Mouse (Mus musculus): ENCODE data around the gene Ift140. TPM values are rescaled to one million over a fixed set of nuclear protein-coding genes. Genes with fewer than 3 reads are reported as not detected.

The Ift140 gene
- 15.7 and 18.6 TPM in 2 replicates for polyA plus RNA-seq (2015; fragmentation: Nextera tagmentation; extraction: Ambion mirVana)

GRCm38 (mm10) chr17:25015655-25016291 is at the start of gene Ift140, which contains the start of gene Cramp1l:
Ift140 (plus strand) TSS chr17:25016085.
Cramp1l (minus strand) TSS chr17:25015788.
- peaks cover 36% of the 10 kb centered on the region for H3K4me1 ChIP-seq
- peak within 1 kb of the TSS; percentile 89 for H3K9ac ChIP-seq (replicated peaks)
- no peaks in the 10 kb centered on the region for H3K27me3 ChIP-seq (replicated peaks)
- H3K9me3 ChIP-seq (replicated peaks), result no peaks in the 10 kb centered on the region
- peak within 1 kb of the TSS; percentile 81 for H3K27ac ChIP-seq (replicated peaks)
- peak; percentile 99 for ATAC-seq (ENCODE audit: low FRiP score)
- peak within 1 kb of the TSS; percentile 99 for H3K4me2 ChIP-seq
- WGBS, result under 1% methylated on average over 61 of the region's 62 CpGs
- peaks cover 24% of the 10 kb centered on the region for H3K36me3 ChIP-seq
- peak within 1 kb of the TSS; percentile 86 for H3K4me3 ChIP-seq (replicated peaks)

- no peak overlapping the region for H3K4me2 ChIP-seq
- 95% methylated on average over 6 of the region's 6 CpGs for WGBS
Observed at GRCm38 (mm10) chr17:24987221-24987620, 28.7 kb upstream of the Ift140 start.

GRCm38 (mm10) chr17:24994721-24995120 is 21.2 kb upstream of the Ift140 start:
- no peak overlapping the region for H3K4me2 ChIP-seq
- H3K36me3 ChIP-seq, result peaks cover 89% of the 10 kb centered on the region
- H3K9ac ChIP-seq (replicated peaks), result no peak overlapping the region
- H3K27ac ChIP-seq (replicated peaks), result no peak overlapping the region
- no peak overlapping the region for H3K4me3 ChIP-seq (replicated peaks)
- WGBS, result 94% methylated on average over 6 of the region's 6 CpGs
- no peaks in the 10 kb centered on the region for H3K9me3 ChIP-seq (replicated peaks)
- no peaks in the 10 kb centered on the region for H3K4me1 ChIP-seq
- ATAC-seq (ENCODE audit: low FRiP score), result no peak
- no peaks in the 10 kb centered on the region for H3K27me3 ChIP-seq (replicated peaks)

More at GRCm38 (mm10) chr17:24987221-24987620, 28.7 kb upstream of the Ift140 start:
- Histone ChIP-seq H3K36me3 (peaks cover 84% of the 10 kb centered on the region), H3K4me1 (no peaks in the 10 kb centered on the region), H3K27ac (replicated peaks) (no peak overlapping the region), H3K27me3 (replicated peaks) (no peaks in the 10 kb centered on the region), H3K9me3 (replicated peaks) (no peaks in the 10 kb centered on the region), H3K9ac (replicated peaks) (no peak overlapping the region), H3K4me3 (replicated peaks) (no peak overlapping the region)
- no peak for ATAC-seq (ENCODE audit: low FRiP score)

GRCm38 (mm10) chr17:25005102-25005501 is 10.8 kb upstream of the Ift140 start:
- H3K9me3 ChIP-seq (replicated peaks), result no peaks in the 10 kb centered on the region
- no peaks in the 10 kb centered on the region for H3K4me1 ChIP-seq
- no peak overlapping the region for H3K9ac ChIP-seq (replicated peaks)
- peaks cover 30% of the 10 kb centered on the region for H3K36me3 ChIP-seq
- H3K4me2 ChIP-seq, result no peak overlapping the region
- H3K4me3 ChIP-seq (replicated peaks), result no peak overlapping the region
- H3K27me3 ChIP-seq (replicated peaks), result no peaks in the 10 kb centered on the region
- H3K27ac ChIP-seq (replicated peaks), result no peak overlapping the region
- no peak for ATAC-seq (ENCODE audit: low FRiP score)
- 97% methylated on average over 3 of the region's 3 CpGs for WGBS

- Histone ChIP-seq H3K4me3 (replicated peaks) (no peak overlapping the region), H3K27ac (replicated peaks) (no peak overlapping the region), H3K36me3 (peaks cover 41% of the 10 kb centered on the region), H3K4me1 (peaks cover under 1% of the 10 kb centered on the region; the same call in 1 of the 2 replicates), H3K27me3 (replicated peaks) (no peaks in the 10 kb centered on the region), H3K9me3 (replicated peaks) (no peaks in the 10 kb centered on the region), H3K9ac (replicated peaks) (no peak overlapping the region), H3K4me2 (no peak overlapping the region)
- no peak for ATAC-seq (ENCODE audit: low FRiP score)
Observed at GRCm38 (mm10) chr17:25007480-25007879, 8.4 kb upstream of the Ift140 start.

- H3K27me3 ChIP-seq (replicated peaks), result no peaks in the 10 kb centered on the region
- H3K27ac ChIP-seq (replicated peaks), result peak overlapping the region; percentile 68
- no peak for ATAC-seq (ENCODE audit: low FRiP score)
- peaks cover 36% of the 10 kb centered on the region for H3K4me1 ChIP-seq
- peak overlapping the region; percentile 99 for H3K4me2 ChIP-seq
- H3K9me3 ChIP-seq (replicated peaks), result no peaks in the 10 kb centered on the region
- peak overlapping the region; percentile 86 for H3K4me3 ChIP-seq (replicated peaks)
- under 1% methylated on average over 72 of the region's 81 CpGs for WGBS
- H3K9ac ChIP-seq (replicated peaks), result peak overlapping the region; percentile 89
- H3K36me3 ChIP-seq, result peaks cover 25% of the 10 kb centered on the region
Observed at GRCm38 (mm10) chr17:25013606-25014501, 2.0 kb upstream of the Ift140 start.

GRCm38 (mm10) chr17:25014841-25015570 is 879 bp upstream of the Ift140 start:
- ATAC-seq (ENCODE audit: low FRiP score), result no peak
- peaks cover 36% of the 10 kb centered on the region for H3K4me1 ChIP-seq
- under 1% methylated on average over 39 of the region's 39 CpGs for WGBS
- H3K9me3 ChIP-seq (replicated peaks), result no peaks in the 10 kb centered on the region
- H3K4me3 ChIP-seq (replicated peaks), result peak overlapping the region; percentile 86
- peak overlapping the region; percentile 89 for H3K9ac ChIP-seq (replicated peaks)
- H3K27me3 ChIP-seq (replicated peaks), result no peaks in the 10 kb centered on the region
- H3K27ac ChIP-seq (replicated peaks), result peak overlapping the region; percentile 81
- H3K4me2 ChIP-seq, result peak overlapping the region; percentile 99
- H3K36me3 ChIP-seq, result peaks cover 26% of the 10 kb centered on the region

GRCm38 (mm10) chr17:25016292-25017132 is 627 bp downstream of the Ift140 start:
- H3K9ac ChIP-seq (replicated peaks), result peak overlapping the region; percentile 62
- H3K9me3 ChIP-seq (replicated peaks), result no peaks in the 10 kb centered on the region
- H3K4me3 ChIP-seq (replicated peaks), result peak overlapping the region; percentile 86
- H3K27me3 ChIP-seq (replicated peaks), result no peaks in the 10 kb centered on the region
- peak; percentile 93 for ATAC-seq (ENCODE audit: low FRiP score)
- WGBS, result under 1% methylated on average over 55 of the region's 55 CpGs
- peak overlapping the region; percentile 80 for H3K27ac ChIP-seq (replicated peaks)
- peaks cover 36% of the 10 kb centered on the region for H3K4me1 ChIP-seq
- H3K36me3 ChIP-seq, result peaks cover 20% of the 10 kb centered on the region
- H3K4me2 ChIP-seq, result peak overlapping the region; percentile 99

GRCm38 (mm10) chr17:25036183-25036582 is 20.3 kb downstream of the Ift140 start:
- ATAC-seq (ENCODE audit: low FRiP score), result no peak
- H3K4me2 ChIP-seq, result no peak overlapping the region
- no peak overlapping the region for H3K27ac ChIP-seq (replicated peaks)
- no peaks in the 10 kb centered on the region for H3K4me1 ChIP-seq
- H3K27me3 ChIP-seq (replicated peaks), result no peaks in the 10 kb centered on the region
- WGBS, result 70% methylated on average over 4 of the region's 4 CpGs
- H3K36me3 ChIP-seq, result peaks cover 57% of the 10 kb centered on the region
- no peak overlapping the region for H3K9ac ChIP-seq (replicated peaks)
- H3K4me3 ChIP-seq (replicated peaks), result no peak overlapping the region
- H3K9me3 ChIP-seq (replicated peaks), result no peaks in the 10 kb centered on the region

GRCm38 (mm10) chr17:25044879-25045278 is 29.0 kb downstream of the Ift140 start:
- H3K36me3 ChIP-seq, result peaks cover 50% of the 10 kb centered on the region
- 72% methylated on average over 7 of the region's 7 CpGs for WGBS
- no peak overlapping the region for H3K27ac ChIP-seq (replicated peaks)
- H3K9ac ChIP-seq (replicated peaks), result no peak overlapping the region
- H3K27me3 ChIP-seq (replicated peaks), result no peaks in the 10 kb centered on the region
- H3K4me1 ChIP-seq, result no peaks in the 10 kb centered on the region
- H3K4me2 ChIP-seq, result no peak overlapping the region
- H3K9me3 ChIP-seq (replicated peaks), result no peaks in the 10 kb centered on the region
- ATAC-seq (ENCODE audit: low FRiP score), result no peak
- H3K4me3 ChIP-seq (replicated peaks), result no peak overlapping the region

GRCm38 (mm10) chr17:25045281-25045680 is 29.4 kb downstream of the Ift140 start:
- Histone ChIP-seq H3K27me3 (replicated peaks) (no peaks in the 10 kb centered on the region), H3K4me1 (no peaks in the 10 kb centered on the region), H3K9me3 (replicated peaks) (no peaks in the 10 kb centered on the region), H3K4me3 (replicated peaks) (no peak overlapping the region), H3K36me3 (peaks cover 50% of the 10 kb centered on the region), H3K9ac (replicated peaks) (no peak overlapping the region), H3K4me2 (no peak overlapping the region), H3K27ac (replicated peaks) (no peak overlapping the region)
- ATAC-seq (ENCODE audit: low FRiP score), result no peak
- whole genome bisulfite sequencing, result 89% methylated on average over 4 of the region's 4 CpGs
